Mouse (Mus musculus) liver, embryonic 16.5 days (tissue): Measurements from ENCODE around the gene Atoh8. TPM values are rescaled to one million over a fixed set of nuclear protein-coding genes. Genes with fewer than 3 reads are reported as not detected.

Experiments
- ATAC-seq: fragments of 200-750 bp; cut with Nextera tagmentation; 2 replicates; pipeline ENCODE4 v1.8.0; 2017; ENCODE audit warnings: low read depth, mild to moderate bottlenecking, moderate number of reproducible peaks, moderate library complexity
- H3K27ac ChIP-seq: fragments of 300-500 bp; sonication (generic); 2 replicates; pipeline ENCODE4 v1.5.1; 2014; ENCODE audit warnings: mild to moderate bottlenecking, low read length
- H3K27me3 ChIP-seq: fragments of 300-500 bp; sonication (generic); 2 replicates; pipeline ENCODE4 v1.6.1; 2014; ENCODE audit warnings: low read depth, low read length, mixed read lengths; ENCODE audit not compliant: control insufficient read depth, insufficient read depth
- H3K36me3 ChIP-seq: fragments of 300-500 bp; sonication (generic); 2 replicates; pipeline ENCODE4 v1.6.1; 2014; ENCODE audit warnings: mild to moderate bottlenecking; ENCODE audit not compliant: control insufficient read depth, insufficient read depth
- H3K4me1 ChIP-seq: fragments of 300-500 bp; sonication (generic); 2 replicates; pipeline ENCODE4 v1.6.1; 2014; ENCODE audit warnings: low read depth, low read length, mixed read lengths; ENCODE audit not compliant: control insufficient read depth
- H3K4me2 ChIP-seq: fragments of 300-500 bp; sonication (generic); 2 replicates; pipeline ENCODE4 v1.6.1; 2014; ENCODE audit warnings: low read depth, low read length, mixed read lengths
- H3K4me3 ChIP-seq: fragments of 300-500 bp; sonication (generic); 2 replicates; pipeline ENCODE4 v1.5.1; 2014; ENCODE audit warnings: low read depth, mild to moderate bottlenecking, low read length
- H3K9ac ChIP-seq: fragments of 300-500 bp; sonication (generic); 2 replicates; pipeline ENCODE4 v1.6.1; 2014; ENCODE audit warnings: low read depth, low read length
- H3K9me3 ChIP-seq: fragments of 300-500 bp; sonication (generic); replicated peaks from 2 replicates; pipeline ENCODE4 v1.6.1; 2016; ENCODE audit warnings: low read length; ENCODE audit not compliant: control insufficient read depth
- whole genome bisulfite sequencing: fragments of 180-500 bp; shearing (Covaris S2); extraction: QIAGEN DNeasy Blood & Tissue Kit; methylation state at CpG from one replicate; pipeline ENCODE4 v1.1.7; 2014; ENCODE audit not compliant: insufficient replicate concordance; 5-methylcytosine and 5-hydroxymethylcytosine counted together
- polyA plus RNA-seq: library from polyadenylated mRNA; unstranded; fragments of >200 nt; fragmentation: Nextera tagmentation; extraction: Ambion mirVana; gene quantifications from 2 replicates; pipeline ENCODE4 v1.2.1, GENCODE M21; 2015

The Atoh8 gene
- polyA plus RNA-seq, 1 experiment from 2014 or later, result 0.90 TPM

DNA sequence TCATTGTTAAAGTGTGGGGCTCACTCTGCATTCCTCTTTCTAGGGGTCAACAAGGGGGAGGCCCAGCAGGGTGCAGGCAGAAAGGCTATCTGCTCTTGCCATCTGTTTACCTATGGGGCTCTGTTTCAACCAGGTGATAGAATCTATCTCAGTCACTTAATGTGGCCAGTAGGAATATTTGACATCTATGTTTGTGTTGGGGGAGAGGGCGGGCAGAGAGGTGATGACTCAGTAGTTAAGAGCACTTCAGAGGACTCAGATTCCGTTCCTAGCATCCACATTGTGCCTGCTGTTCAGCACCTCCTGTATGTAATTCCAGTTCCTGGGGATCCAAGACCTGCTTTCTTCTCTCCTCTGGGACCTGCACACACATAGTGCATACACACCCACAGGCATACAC is 4.7 kb upstream of the Atoh8 start:
- no peaks in the 10 kb centered on the region for H3K36me3 ChIP-seq
- H3K27ac ChIP-seq, result no peak overlapping the region
- H3K27me3 ChIP-seq, result peaks cover 56% of the 10 kb centered on the region
- H3K9ac ChIP-seq, result no peak overlapping the region
- H3K9me3 ChIP-seq, result no peaks in the 10 kb centered on the region
- H3K4me3 ChIP-seq, result no peak overlapping the region
- H3K4me2 ChIP-seq, result no peak overlapping the region
- H3K4me1 ChIP-seq, result peaks cover 2% of the 10 kb centered on the region
- WGBS, result 42% methylated on average over 2 of the region's 2 CpGs
- ATAC-seq, result no peak

GRCm38 (mm10) chr6:72237035-72237434 is 1.7 kb upstream of the Atoh8 start:
- ATAC-seq, result no peak
- Histone ChIP-seq H3K36me3 (no peaks in the 10 kb centered on the region), H3K27ac (no peak overlapping the region), H3K27me3 (peaks cover 82% of the 10 kb centered on the region), H3K9ac (no peak overlapping the region), H3K4me2 (no peak overlapping the region), H3K4me3 (no peak overlapping the region), H3K4me1 (no peaks in the 10 kb centered on the region; the same call in 1 of the 2 replicates), H3K9me3 (no peaks in the 10 kb centered on the region)
- WGBS, result 2% methylated on average over 5 of the region's 5 CpGs

GRCm38 (mm10) chr6:72235807-72236407 is 530 bp upstream of the Atoh8 start:
- Histone ChIP-seq H3K9ac (no peak overlapping the region), H3K36me3 (no peaks in the 10 kb centered on the region), H3K9me3 (no peaks in the 10 kb centered on the region), H3K4me2 (peak overlapping the region; percentile 67), H3K27ac (no peak overlapping the region), H3K27me3 (peaks cover 84% of the 10 kb centered on the region), H3K4me3 (peak overlapping the region; percentile 54), H3K4me1 (no peaks in the 10 kb centered on the region; the same call in 1 of the 2 replicates)
- WGBS, result 23% methylated on average over 16 of the region's 16 CpGs
- ATAC-seq, result no peak

DNA sequence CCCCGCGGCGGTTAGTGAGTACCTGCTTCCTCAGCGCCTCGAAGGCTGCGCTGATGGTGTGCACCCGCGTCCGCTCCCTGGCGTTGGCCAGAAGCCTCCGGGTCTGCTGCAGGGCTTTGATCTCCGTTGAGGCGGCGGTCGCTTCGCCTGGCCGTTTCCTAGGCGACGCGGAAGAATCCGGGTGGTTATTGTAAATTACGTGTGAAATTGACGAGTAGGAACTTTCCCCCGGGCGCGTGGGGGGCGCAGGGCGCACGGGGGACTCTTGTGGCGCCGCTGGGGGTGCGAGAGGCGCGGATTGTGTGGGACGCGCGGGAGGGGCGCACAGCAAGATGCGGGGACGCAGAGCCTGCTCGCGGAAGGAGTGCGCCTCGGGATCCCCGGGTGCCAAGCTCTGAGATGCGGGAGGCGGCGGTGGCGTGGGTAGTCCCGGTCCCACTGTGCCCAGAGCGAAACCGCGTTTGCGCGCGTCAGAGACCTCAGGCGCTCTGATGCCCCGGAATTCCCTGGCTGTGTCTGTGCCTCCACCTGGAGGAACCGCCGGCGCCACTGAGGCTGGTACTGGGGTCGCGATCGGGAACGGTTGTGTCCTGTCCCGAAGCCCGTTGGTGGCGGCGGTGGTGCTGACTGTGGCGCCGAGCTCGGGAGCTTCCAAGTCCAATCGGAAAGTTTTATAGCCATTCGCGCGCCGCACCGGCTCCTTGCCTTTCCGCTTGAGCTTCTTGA is 842 bp downstream of the Atoh8 start:
- Histone ChIP-seq H3K9ac (no peak overlapping the region), H3K4me3 (peak overlapping the region; percentile 54), H3K27me3 (peaks cover 80% of the 10 kb centered on the region), H3K36me3 (no peaks in the 10 kb centered on the region), H3K4me2 (peak overlapping the region; percentile 67), H3K4me1 (no peaks in the 10 kb centered on the region; the same call in 1 of the 2 replicates), H3K9me3 (no peaks in the 10 kb centered on the region), H3K27ac (no peak overlapping the region)
- no peak for ATAC-seq
- WGBS, result under 1% methylated on average over 79 of the region's 79 CpGs

- Histone ChIP-seq H3K9me3 (no peaks in the 10 kb centered on the region), H3K4me3 (peak overlapping the region; percentile 54), H3K27ac (no peak overlapping the region), H3K9ac (no peak overlapping the region), H3K4me2 (no peak overlapping the region), H3K4me1 (no peaks in the 10 kb centered on the region; the same call in 1 of the 2 replicates), H3K27me3 (peaks cover 83% of the 10 kb centered on the region), H3K36me3 (no peaks in the 10 kb centered on the region)
- no peak for ATAC-seq
- 2% methylated on average over 11 of the region's 13 CpGs for WGBS
Observed at GRCm38 (mm10) chr6:72233950-72234349, 1.4 kb downstream of the Atoh8 start.

DNA sequence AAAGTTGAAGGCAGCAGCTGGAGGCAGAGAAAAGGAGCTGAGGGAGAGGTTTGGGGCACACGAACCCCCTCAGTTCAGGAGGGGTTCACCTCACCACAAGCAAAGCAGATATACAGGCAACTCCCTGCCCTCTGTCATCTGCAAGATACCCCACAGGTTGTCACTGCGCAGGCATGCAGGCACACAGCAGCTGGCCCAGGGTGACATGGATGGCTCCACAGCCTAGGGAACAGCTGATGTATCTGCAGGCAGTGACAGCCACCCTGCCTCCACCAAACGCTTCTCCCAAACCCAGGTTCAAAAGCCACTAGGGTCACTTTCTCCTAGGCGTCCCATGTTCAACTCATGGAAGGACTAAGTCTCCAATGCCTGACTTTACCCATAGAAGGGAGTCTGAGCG is 2.5 kb downstream of the Atoh8 start:
- 49% methylated on average over 5 of the region's 5 CpGs for WGBS
- no peaks in the 10 kb centered on the region for H3K9me3 ChIP-seq
- H3K27ac ChIP-seq, result no peak overlapping the region
- no peaks in the 10 kb centered on the region; the same call in 1 of the 2 replicates for H3K4me1 ChIP-seq
- no peak overlapping the region for H3K4me2 ChIP-seq
- H3K4me3 ChIP-seq, result no peak overlapping the region
- ATAC-seq, result no peak
- no peaks in the 10 kb centered on the region for H3K36me3 ChIP-seq
- peaks cover 74% of the 10 kb centered on the region for H3K27me3 ChIP-seq
- no peak overlapping the region for H3K9ac ChIP-seq

DNA sequence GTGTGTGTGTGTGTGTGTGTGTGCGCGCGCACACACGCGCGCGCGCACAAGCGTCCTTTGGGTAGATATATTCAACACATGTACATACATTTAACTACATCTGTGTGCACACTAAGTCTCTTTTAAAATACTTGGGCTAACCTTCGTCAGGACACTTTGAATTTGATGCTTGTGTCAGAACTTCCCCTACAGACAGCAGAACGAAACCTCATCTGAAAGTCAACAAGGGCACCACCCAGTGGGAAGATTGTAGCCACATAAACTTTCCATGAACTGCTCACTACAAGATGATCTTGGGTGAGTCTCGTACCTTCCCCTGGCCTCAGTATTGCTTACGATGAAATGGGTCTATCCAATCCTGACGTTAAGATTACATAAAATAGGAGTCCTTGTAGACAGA is 3.0 kb downstream of the Atoh8 start:
- ATAC-seq, result no peak
- 78% methylated on average over 14 of the region's 14 CpGs for WGBS
- H3K27ac ChIP-seq, result no peak overlapping the region
- H3K9me3 ChIP-seq, result no peaks in the 10 kb centered on the region
- no peaks in the 10 kb centered on the region; the same call in 1 of the 2 replicates for H3K4me1 ChIP-seq
- no peak overlapping the region for H3K9ac ChIP-seq
- H3K36me3 ChIP-seq, result no peaks in the 10 kb centered on the region
- no peak overlapping the region for H3K4me2 ChIP-seq
- peaks cover 70% of the 10 kb centered on the region for H3K27me3 ChIP-seq
- no peak overlapping the region for H3K4me3 ChIP-seq

GRCm38 (mm10) chr6:72230875-72231274 is 4.5 kb downstream of the Atoh8 start:
- Histone ChIP-seq H3K27ac (no peak overlapping the region), H3K4me3 (no peak overlapping the region), H3K36me3 (no peaks in the 10 kb centered on the region), H3K4me1 (no peaks in the 10 kb centered on the region; the same call in 1 of the 2 replicates), H3K9me3 (no peaks in the 10 kb centered on the region), H3K9ac (no peak overlapping the region), H3K27me3 (peaks cover 55% of the 10 kb centered on the region), H3K4me2 (no peak overlapping the region)
- ATAC-seq, result no peak
- WGBS, result 27% methylated on average over 5 of the region's 5 CpGs

- 43% methylated on average over 8 of the region's 9 CpGs for WGBS
- no peak for ATAC-seq
- Histone ChIP-seq H3K9me3 (no peaks in the 10 kb centered on the region), H3K27ac (no peak overlapping the region), H3K9ac (no peak overlapping the region), H3K36me3 (no peaks in the 10 kb centered on the region), H3K4me2 (no peak overlapping the region), H3K4me1 (no peaks in the 10 kb centered on the region), H3K27me3 (peaks cover 24% of the 10 kb centered on the region), H3K4me3 (no peak overlapping the region)
Observed at GRCm38 (mm10) chr6:72227665-72228265, 7.6 kb downstream of the Atoh8 start.
